Mouse (Mus musculus): ENCODE data around the gene Apobec4. TPM values are rescaled to one million over a fixed set of nuclear protein-coding genes. Genes with fewer than 3 reads are reported as not detected.

The Apobec4 gene
- total RNA-seq, 2 experiments from 2014 or later = not detected

GRCm38 (mm10) chr1:152799897-152800296 is 49.5 kb downstream of the Apobec4 start, which contains the start of gene Ncf2:
Gene Ncf2, plus strand, starts transcription at chr1:152800194.
- DNase-seq (ENCODE audit: low spot score in 2 of 2) = no peak

- no peak for DNase-seq (ENCODE audit: low spot score in 2 of 2)
Observed at GRCm38 (mm10) chr1:152800633-152801176, 50.4 kb downstream of the Apobec4 start.

- no peak for DNase-seq (ENCODE audit: low spot score in 2 of 2)
Observed at GRCm38 (mm10) chr1:152804907-152805306, 54.6 kb downstream of the Apobec4 start.

Other genes with a start within 250 kb of the Apobec4 start
- gene Rgl1, start 15.8 kb downstream of the Apobec4 start, total RNA-seq (2021) = 10 to 100 TPM; 54.9 to 59.1 TPM
- 10 to 100 TPM; 66.2 to 71.4 TPM for gene Arpc5, start 16.0 kb downstream of the Apobec4 start, total RNA-seq (2021)
- gene Ncf2, start 49.6 kb downstream of the Apobec4 start, total RNA-seq (2021) = 1 to 10 TPM; 4.5 to 5.6 TPM
- gene Smg7, start 152.1 kb downstream of the Apobec4 start, total RNA-seq (2021) = 10 to 100 TPM; 43.2 to 54.7 TPM
- gene Nmnat2, start 204.4 kb downstream of the Apobec4 start, total RNA-seq (2021) = 1 to 10 TPM; 2.0 to 3.4 TPM

Measured in gastrocnemius, postnatal 4 days (tissue).